Mouse (Mus musculus) limb, embryonic 14.5 days (tissue): ENCODE data around the gene Cd300ld2. TPM values are rescaled to one million over a fixed set of nuclear protein-coding genes. Genes with fewer than 3 reads are reported as not detected.
"Not testable (repeated sequence)": the region's sequence is repeated elsewhere in the genome, so short reads cannot be mapped to it uniquely, and the experiment has no call there.

Experiments used
- ATAC-seq: fragments of 200-750 bp; cut with Nextera tagmentation; 2 replicates; pipeline ENCODE4 v1.8.0; 2017; ENCODE audit warnings: low read depth, moderate number of reproducible peaks, moderate TSS enrichment; ENCODE audit not compliant: low FRiP score
- DNase-seq: peaks from one replicate; pipeline ENCODE4 v3.0.0-alpha.2; 2015; ENCODE audit warnings: low spot score
- H3K27ac ChIP-seq: fragments of 300-500 bp; sonication (generic); replicated peaks from 2 replicates; pipeline ENCODE4 v1.5.1; 2014; ENCODE audit warnings: low read depth, mild to moderate bottlenecking, low read length, moderate library complexity, mixed read lengths
- H3K27me3 ChIP-seq: fragments of 300-500 bp; sonication (generic); 2 replicates; pipeline ENCODE4 v1.6.1; 2014; ENCODE audit warnings: low read length, mixed read lengths; ENCODE audit not compliant: control insufficient read depth, insufficient read depth
- H3K36me3 ChIP-seq: fragments of 300-500 bp; sonication (generic); 2 replicates; pipeline ENCODE4 v1.6.1; 2014; ENCODE audit warnings: mild to moderate bottlenecking, low read length, moderate library complexity, mixed read lengths; ENCODE audit not compliant: control insufficient read depth, insufficient read depth
- H3K4me1 ChIP-seq: fragments of 300-500 bp; sonication (generic); 2 replicates; pipeline ENCODE4 v1.6.1; 2014; ENCODE audit warnings: antibody characterized with exemption, low read length, mixed read lengths; ENCODE audit not compliant: control insufficient read depth, insufficient read depth
- H3K4me2 ChIP-seq: fragments of 300-500 bp; sonication (generic); replicated peaks from 2 replicates; pipeline ENCODE4 v1.6.1; 2014; ENCODE audit warnings: low read depth, mild to moderate bottlenecking, low read length, moderate library complexity; ENCODE audit not compliant: severe bottlenecking
- H3K4me3 ChIP-seq: fragments of 300-500 bp; sonication (generic); replicated peaks from 2 replicates; pipeline ENCODE4 v1.5.1; 2014; ENCODE audit warnings: low read length
- H3K9ac ChIP-seq: fragments of 300-500 bp; sonication (generic); 2 replicates; pipeline ENCODE4 v1.6.1; 2014; ENCODE audit warnings: mild to moderate bottlenecking, low read depth, low read length, moderate library complexity; ENCODE audit not compliant: severe bottlenecking
- H3K9me3 ChIP-seq: fragments of 300-500 bp; sonication (generic); 2 replicates; pipeline ENCODE4 v1.6.1; 2016; ENCODE audit warnings: low read length; ENCODE audit not compliant: control insufficient read depth
- POLR2A ChIP-seq: fragments of 200-500 bp; IDR thresholded peaks from 2 replicates; pipeline ENCODE4 v1.8.0; 2012; ENCODE audit warnings: inconsistent platforms, mild to moderate bottlenecking, moderate library complexity, borderline replicate concordance; ENCODE audit not compliant: insufficient read depth, insufficient read length; ENCODE audit errors: extremely low read depth
- WGBS: fragments of 180-500 bp; shearing (Covaris S2); extraction: QIAGEN DNeasy Blood & Tissue Kit; methylation state at CpG from one replicate; pipeline ENCODE4 v1.1.7; 2014; 5-methylcytosine and 5-hydroxymethylcytosine counted together
- polyA plus RNA-seq, 2 experiments: library from polyadenylated mRNA; depleted of rRNA in 1 of 2; stranded (reverse) in 1 of 2; unstranded in 1 of 2; fragments of >200 nt; fragmentation: Nextera tagmentation in 1 of 2; extraction: Ambion mirVana in 1 of 2; gene quantifications; 2 replicates each; pipeline versions ENCODE4 v1.2.1 to v1.2.3; 2012 to 2014

Gene Cd300ld2
- polyA plus RNA-seq, 2 experiments, result not detected

GRCm38 (mm10) chr11:115052206-115052605 lies 36.2 kb upstream of the Cd300ld2 start:
- Histone ChIP-seq H3K36me3 (no peaks in the 10 kb centered on the region), H3K4me3 (no peak overlapping the region), H3K9ac (no peak overlapping the region), H3K27ac (no peak overlapping the region), H3K9me3 (no peaks in the 10 kb centered on the region), H3K4me1 (no peaks in the 10 kb centered on the region), H3K27me3 (no peaks in the 10 kb centered on the region), H3K4me2 (no peak overlapping the region)
- ATAC-seq, result no peak
- WGBS, result 1% methylated on average over 9 of the region's 9 CpGs
- TF ChIP-seq POLR2A, result no peak
- DNase-seq, result peak; percentile 94

DNA sequence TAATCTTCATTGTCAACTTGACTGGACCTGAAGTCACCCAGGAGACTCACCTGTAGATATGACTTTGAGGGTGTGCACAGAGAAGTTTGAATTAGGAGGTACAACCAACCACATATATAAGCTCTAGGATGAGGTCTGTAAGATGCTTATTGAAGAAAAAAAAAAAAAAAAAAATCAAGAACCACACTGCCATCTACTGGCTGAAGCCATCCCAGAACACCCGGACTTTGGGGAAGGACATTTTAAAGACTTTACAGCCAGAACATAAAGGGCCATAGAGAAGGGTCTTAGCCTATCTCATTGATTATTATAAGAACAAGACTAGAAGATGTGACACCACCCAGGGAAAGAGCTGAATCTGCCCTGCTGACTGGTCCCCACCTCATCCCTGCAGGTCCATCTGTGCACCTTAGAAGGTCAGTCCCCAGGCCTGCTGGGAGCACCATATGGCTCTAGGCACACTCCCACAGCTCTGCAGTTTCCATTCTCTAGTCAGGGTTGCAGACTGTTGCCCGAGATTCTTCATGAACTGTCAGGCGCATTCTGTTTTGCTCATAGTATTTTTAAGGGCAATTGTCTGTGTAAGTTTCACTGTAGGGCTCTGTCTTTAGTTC lies 33.4 kb upstream of the Cd300ld2 start:
- no peaks in the 10 kb centered on the region for H3K27me3 ChIP-seq
- no peak overlapping the region for H3K4me2 ChIP-seq
- no peak overlapping the region for H3K27ac ChIP-seq
- no peaks in the 10 kb centered on the region for H3K36me3 ChIP-seq
- ATAC-seq (no peak), DNase-seq (no peak)
- H3K4me3 ChIP-seq, result no peak overlapping the region
- H3K4me1 ChIP-seq, result no peaks in the 10 kb centered on the region
- 40% methylated on average over 3 of the region's 3 CpGs for WGBS
- H3K9ac ChIP-seq, result no peak overlapping the region
- H3K9me3 ChIP-seq, result no peaks in the 10 kb centered on the region
- no peak for TF ChIP-seq POLR2A

- 84% methylated on average over 2 of the region's 2 CpGs for WGBS
- no peak for TF ChIP-seq POLR2A
- ATAC-seq (no peak), DNase-seq (no peak)
- Histone ChIP-seq H3K36me3 (no peaks in the 10 kb centered on the region), H3K27me3 (no peaks in the 10 kb centered on the region), H3K4me2 (no peak within 1 kb of the TSS), H3K9me3 (no peaks in the 10 kb centered on the region), H3K9ac (no peak within 1 kb of the TSS), H3K4me3 (no peak within 1 kb of the TSS), H3K4me1 (no peaks in the 10 kb centered on the region), H3K27ac (no peak within 1 kb of the TSS)
Observed at GRCm38 (mm10) chr11:115048259-115048658, 32.3 kb upstream of the Cd300ld2 start, which contains the start of gene Cd300ld3. Gene Cd300ld3, minus strand, starts transcription at chr11:115048409.

DNA sequence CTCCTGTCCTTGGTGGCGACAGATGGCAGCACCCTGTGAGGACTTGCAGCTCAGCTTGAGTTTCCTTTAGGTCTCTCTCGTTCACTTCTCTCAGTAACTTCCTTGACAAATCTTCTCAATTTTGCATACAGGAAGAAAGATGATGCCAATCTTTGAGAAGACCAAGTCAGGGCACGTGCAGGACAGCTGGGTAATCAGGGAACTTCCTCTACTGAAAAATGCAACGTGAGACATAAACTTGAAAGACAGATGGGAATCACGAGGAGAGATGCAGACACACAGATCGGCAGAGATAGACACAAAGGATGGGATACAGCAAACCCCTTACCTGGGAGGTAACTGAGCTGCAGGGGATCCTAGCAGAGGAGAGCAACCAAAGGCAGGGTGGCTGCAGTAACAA lies 21.7 kb upstream of the Cd300ld2 start, which contains the start of gene Cd300ld5:
Gene Cd300ld5, minus strand, starts transcription at position 101 of the 400 bp plus-strand sequence.
- not testable (repeated sequence) for H3K9me3 ChIP-seq, H3K4me1 ChIP-seq, H3K27me3 ChIP-seq, H3K4me3 ChIP-seq, ATAC-seq, DNase-seq, H3K27ac ChIP-seq, H3K36me3 ChIP-seq, H3K4me2 ChIP-seq, H3K9ac ChIP-seq
- whole genome bisulfite sequencing, result no CpG with 5 or more reads among the region's 6 CpGs

- not testable (repeated sequence) for H3K4me1 ChIP-seq, H3K27ac ChIP-seq, DNase-seq, H3K9ac ChIP-seq, H3K27me3 ChIP-seq, H3K4me2 ChIP-seq, H3K36me3 ChIP-seq, H3K4me3 ChIP-seq, H3K9me3 ChIP-seq, ATAC-seq
- no CpG with 5 or more reads among the region's 6 CpGs for WGBS
Observed at GRCm38 (mm10) chr11:115026912-115027311, 10.9 kb upstream of the Cd300ld2 start, which contains the start of gene Cd300ld4. Gene Cd300ld4, minus strand, starts transcription at chr11:115027012.

GRCm38 (mm10) chr11:115004070-115004469 lies 11.9 kb downstream of the Cd300ld2 start:
- no peaks in the 10 kb centered on the region for H3K4me1 ChIP-seq
- no peak overlapping the region for H3K9ac ChIP-seq
- DNase-seq (no peak), ATAC-seq (no peak)
- TF ChIP-seq POLR2A, result no peak
- H3K4me2 ChIP-seq, result no peak overlapping the region
- no peaks in the 10 kb centered on the region for H3K27me3 ChIP-seq
- H3K4me3 ChIP-seq, result no peak overlapping the region
- H3K9me3 ChIP-seq, result no peaks in the 10 kb centered on the region
- H3K27ac ChIP-seq, result no peak overlapping the region
- WGBS, result 86% methylated on average over 5 of the region's 5 CpGs
- no peaks in the 10 kb centered on the region for H3K36me3 ChIP-seq
